Mouse (Mus musculus) neural tube, postnatal 0 days (tissue): Measurements from ENCODE around the gene Tmco5. TPM values are rescaled to one million over a fixed set of nuclear protein-coding genes. Genes with fewer than 3 reads are reported as not detected.

Experiments
- polyA plus RNA-seq: library from polyadenylated mRNA; unstranded; fragments of >200 nt; fragmentation: Nextera tagmentation; extraction: Ambion mirVana; gene quantifications from 2 replicates; pipeline ENCODE4 v1.2.1, GENCODE M21; 2015

Gene Tmco5
- polyA plus RNA-seq = not detected in 2 replicates

GRCm38 (mm10) chr2:116878391-116878790, at the start of gene Tmco5:
Gene Tmco5 (plus strand): TSS chr2:116878691.

Other genes with a start within 250 kb of the Tmco5 start
- gene Spred1, start 242.7 kb downstream of the Tmco5 start, polyA plus RNA-seq = 19.0 and 22.4 TPM in 2 replicates